Mouse (Mus musculus): ENCODE measurements around the gene Pmpca.

DNA sequence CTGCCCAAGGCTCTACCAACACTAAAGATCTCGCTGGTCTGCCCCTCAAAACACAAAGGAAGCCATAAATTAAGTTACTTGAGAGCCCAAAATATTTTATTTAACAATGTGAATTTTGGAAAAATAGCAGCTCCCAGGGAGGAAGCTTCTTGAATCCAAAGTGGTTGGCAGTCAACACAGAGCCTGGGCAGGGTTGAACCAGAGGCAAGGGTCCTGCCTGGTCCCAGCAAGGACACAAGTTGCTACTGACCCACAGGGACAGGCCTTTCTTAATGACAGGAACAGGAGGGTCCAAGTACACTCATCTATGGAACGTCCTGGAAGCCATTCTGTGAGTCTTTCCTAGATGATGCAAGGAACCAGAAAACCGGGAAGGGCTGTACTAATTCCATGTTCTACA is 20.2 kb downstream of the Pmpca start:
- TF ChIP-seq CTCF (IDR thresholded peaks at IDR 0.05; ENCODE audit: low read depth, low read length) = no peak
- TF ChIP-seq POLR2A (IDR thresholded peaks at IDR 0.05; ENCODE audit: extremely low read depth, insufficient read depth, low read length) = no peak
